Mouse (Mus musculus) ovary, adult 18-20 months (tissue): ENCODE measurements at regions not wholly inside any gene's neighbourhood (a gene's known extent, or its start where the extent isn't known, plus 50 kb on each side); places are given as distances from the start of the nearest gene placed in this dataset.
"Not testable (repeated sequence)": the region's sequence is repeated elsewhere in the genome, so short reads cannot be mapped to it uniquely, and the experiment has no call there.

Experiments
- DNase-seq: peaks from one replicate; pipeline ENCODE4 v3.0.0; 2022; ENCODE audit warnings: low spot score, mixed read lengths

DNA sequence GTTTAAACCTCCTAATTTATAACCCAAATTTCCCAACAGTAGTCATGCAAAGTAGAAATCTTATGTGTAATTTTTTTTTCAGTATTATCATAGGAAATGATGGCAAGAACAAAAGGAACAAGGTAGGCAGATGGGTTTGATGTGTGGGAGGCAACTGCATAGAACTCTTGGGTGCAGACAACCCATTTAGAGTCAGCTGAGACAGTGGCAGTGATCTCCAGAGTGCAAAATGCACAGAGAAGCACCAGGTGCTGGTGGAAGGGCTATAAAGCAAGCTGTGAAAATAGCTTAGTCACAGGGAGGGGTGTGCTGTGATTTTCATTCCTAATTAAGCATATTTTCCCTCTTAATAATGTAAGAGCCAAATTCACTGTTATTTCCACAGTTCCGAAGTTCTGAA is 130.5 kb downstream of the Car2 start:
- no peak for DNase-seq

DNA sequence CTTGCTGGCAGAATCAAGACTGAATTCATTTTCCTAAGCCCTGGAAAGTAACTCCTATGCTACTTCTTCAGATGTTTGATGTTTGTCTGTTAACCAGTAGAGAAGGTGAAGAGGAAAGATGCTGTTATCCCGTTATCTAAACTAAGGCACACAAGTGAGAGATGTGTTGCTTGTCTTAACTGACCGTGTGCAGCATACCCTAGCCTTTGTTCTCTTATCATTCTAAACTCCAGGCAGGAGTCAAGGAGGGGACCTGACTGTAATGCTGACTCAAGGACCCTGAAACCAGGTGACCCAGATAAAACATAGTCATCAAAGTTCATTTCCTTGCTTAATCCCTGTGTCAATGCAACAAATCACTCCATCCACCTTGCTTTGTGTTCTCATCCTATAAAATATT is 136.7 kb downstream of the Car2 start:
- DNase-seq: no peak

DNA sequence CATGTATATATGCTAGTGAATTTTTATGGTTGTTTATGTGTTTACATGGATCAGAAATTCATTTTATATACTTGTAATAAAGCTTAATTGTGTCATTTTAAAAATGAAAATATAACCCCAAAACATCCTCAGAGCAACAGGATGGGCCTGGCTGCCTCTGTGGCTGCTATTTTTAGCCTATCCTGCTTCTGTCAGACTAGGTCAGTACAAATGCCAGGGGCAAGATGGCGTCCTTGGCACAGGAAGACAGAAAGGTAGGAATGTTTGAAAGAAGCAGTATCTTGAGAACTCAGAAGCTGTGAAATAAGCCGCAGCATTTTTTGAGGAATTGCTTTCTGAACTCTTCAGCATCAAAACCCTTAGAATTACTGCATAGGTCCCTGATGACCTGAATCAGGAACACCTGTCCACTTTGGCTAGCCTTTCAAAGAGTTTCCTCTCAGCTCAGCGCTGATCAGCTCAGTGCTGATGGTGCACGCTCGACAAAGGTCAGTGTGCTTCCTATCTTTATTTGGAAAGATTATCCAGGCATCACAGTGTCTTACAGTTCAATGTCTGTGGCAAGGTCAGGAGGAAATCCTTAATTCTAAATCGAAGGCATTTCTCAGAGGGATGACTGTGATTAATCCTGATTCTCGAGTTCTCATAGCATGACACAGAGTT is 154.9 kb downstream of the Car2 start:
- no peak for DNase-seq

DNA sequence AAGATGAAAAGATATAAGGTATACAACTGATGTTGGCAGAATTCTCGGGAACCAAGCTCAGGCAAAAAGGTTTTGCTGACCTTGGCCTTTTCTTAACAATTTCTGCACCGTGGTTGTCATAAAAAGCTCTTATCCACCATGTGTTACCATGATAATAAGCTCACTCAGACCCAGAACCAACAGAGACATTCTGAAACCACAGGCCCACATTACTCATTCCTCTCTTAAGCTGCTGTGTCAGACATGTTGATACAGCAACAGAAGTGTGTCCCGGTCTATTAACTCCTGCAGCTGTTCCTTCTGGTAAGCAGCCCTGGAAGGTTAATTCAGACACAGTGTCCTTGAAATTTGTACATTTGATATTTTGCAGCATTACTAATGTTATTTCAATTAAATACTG is 167.9 kb downstream of the Car2 start:
- no peak for DNase-seq

DNA sequence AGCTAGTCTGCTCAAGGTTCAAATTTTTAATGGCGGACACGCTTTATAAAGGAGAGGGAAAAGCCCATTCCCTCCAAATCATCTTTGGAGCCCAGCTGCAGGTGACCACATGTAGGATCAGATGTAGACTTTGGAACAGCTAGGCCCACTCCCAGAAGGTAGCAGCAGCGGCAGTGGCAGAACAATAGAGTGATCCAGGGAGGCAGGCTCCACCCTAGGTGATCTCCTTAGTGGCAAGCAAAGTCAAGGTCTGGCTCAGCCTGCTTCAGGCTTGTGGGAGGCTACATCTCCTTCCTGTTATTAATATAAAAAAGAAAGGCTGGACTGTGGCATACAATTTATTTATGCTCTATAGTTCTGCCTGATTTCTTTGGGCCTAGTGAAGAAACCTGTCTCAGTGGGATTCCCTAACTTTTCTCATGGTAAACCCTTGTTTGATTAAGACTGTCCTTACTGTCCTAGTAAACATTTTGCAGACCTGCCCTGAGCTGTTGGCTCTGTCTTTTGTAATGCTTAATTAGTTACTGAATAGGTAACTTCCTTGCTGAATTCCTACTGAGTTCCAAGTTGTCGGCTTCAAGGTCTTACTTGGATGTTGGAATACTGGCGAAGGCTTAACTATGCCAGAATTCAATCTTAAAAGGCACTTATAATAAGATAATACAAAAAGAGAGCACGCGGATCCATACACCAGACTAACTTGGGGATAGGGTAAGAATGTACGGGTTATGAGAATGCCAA is 169.6 kb downstream of the Car2 start:
- not testable (repeated sequence) for DNase-seq

DNA sequence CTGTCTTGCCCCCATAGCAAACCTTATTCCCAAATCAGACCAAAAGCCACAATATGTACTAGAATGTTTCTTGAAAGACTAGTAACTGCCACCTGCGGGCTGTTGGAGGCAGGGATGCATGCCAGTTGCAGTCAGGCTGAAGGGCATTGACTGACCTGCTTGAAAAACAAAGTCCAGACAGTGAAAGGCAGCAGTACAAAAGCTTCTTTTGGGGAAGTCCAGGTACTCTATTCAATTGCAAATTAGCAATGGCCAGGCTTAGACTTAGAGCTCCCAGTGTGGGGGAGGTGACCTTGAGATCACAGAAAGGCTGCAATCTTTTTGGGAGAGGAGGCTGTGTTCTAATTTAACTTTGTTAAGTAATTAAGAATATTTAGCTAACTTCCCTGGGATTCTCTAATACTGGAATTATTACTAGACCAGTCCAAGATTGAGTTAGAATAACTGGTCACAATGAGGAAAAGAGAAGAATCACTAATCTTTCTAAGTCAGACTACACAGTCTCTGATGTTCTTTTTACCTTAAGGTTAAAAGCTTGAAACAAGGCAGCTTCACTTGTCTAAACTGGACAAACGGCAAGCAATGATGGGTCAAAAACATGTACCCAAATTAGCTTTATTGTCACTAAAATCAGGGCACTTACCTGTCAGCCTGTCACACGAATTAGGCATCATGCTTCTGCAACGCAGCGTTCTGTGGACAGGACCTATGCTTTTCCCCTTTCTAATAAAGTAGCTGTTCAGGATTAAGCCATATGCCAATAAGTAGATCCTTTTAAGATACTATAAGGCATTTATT is 170.9 kb downstream of the Car2 start:
- DNase-seq: not testable (repeated sequence)

DNA sequence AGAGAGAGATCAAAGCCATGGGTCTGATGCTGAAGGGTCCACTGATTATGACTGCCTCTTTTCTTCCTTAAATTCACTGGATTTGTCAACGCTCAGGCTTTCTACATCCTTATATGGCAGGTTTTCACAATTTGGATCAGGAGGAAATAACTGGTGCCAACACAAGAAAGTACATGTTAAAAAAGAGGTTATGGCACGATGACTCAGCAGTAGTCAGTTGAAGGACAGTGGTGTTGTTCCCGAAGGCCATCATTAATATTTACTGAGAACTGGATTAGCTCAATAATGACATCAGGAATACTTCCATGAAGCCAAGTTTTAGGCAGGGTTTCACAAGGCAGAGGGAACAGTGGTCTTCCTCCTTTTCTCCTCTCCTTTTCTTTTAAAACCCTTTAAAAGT is 179.6 kb downstream of the Car2 start:
- no peak for DNase-seq

DNA sequence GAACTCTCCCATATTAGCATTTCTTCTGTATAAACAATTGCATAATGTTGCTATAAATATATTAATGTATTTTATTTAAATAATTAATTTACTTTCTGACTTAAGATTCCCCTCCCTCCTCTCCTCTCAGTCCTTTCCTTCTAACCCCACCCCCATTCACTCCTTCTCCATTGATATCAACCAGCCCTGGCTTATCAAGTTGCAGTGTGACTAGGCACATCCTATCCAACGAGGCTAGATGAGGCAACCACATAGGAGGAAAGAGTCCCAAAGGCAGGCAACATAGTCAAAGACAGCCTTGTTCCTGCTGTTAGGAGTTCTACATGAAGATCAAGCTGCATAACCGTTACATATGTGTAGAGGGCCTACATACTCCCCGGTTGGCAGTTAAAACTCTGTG is 182.2 kb downstream of the Car2 start:
- no peak for DNase-seq

DNA sequence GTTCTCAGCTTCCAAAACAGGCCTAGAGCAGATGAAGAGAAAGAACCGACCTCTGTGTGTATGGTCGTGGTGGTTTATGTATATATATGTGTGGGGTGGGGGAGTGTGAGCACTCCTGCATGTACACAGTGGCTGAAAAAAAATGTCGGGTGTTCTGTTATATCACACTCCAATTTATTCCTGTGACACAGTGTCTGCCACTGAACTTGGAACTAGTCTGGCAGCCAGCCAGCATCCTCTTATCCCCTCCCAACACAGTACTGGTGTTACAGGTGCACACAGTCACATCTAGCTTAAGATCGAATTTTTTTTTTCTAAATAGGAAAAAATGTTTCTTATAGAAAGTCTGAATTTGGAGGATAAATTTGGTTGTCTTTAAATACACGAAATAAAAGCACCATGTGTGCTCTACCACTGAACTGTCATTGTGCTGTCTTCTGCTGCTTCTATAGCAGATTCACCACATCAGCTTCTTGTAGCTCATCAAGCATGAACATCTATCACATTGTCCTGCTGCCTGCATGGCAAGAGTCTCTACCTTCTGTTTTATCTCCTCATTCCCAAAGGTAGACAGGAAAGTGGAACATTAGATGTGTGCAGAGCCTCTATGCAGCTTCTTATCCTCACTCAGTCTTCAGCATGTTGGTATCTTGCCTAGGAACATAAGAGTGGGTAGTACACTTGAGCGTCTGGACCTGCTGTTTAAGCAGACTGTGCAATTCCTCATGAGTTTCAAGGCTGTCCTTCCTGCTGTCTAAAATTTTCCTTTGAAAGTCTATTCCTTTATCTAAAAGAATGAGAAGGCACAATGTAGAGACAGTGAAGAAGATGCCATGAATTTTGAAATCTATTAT is 185.2 kb downstream of the Car2 start:
- no peak for DNase-seq

DNA sequence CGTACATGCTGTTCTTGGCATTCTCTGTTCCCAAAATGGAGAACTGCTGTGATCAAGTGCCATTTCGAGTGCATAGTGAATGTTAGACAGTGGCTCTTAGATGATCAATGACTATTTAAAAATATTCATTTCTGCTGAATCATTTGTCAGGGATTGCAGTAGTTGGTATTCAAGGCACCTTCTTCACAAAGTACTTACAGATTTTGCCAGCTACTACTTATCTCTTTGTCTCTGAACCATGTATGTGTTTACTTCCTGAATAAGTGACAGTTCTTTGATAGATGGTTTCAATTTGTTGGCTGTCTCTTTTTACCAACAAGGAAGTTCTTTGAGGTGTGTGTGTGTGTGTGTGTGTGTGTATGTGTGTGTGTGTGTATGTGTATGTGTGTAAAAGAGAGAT is 187.3 kb downstream of the Car2 start:
- no peak for DNase-seq

DNA sequence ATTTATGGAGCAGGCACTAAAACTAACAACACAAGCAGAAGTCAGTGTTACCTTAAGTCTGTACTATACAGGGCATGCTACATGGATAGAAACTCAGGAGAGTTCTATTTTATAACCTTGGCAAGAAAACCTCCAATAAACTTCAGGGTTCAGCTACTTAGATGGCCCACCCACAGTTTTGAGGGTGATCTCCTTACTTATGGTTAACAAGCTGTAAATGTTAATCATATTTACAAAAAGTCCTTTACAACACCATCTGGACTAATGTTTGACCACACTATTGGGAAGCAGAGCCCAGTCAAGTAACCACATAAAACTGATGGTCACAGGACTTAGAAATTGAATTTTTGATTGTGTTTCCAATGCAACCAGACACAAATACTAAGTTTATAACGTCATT is 187.8 kb downstream of the Car2 start:
- DNase-seq: no peak

DNA sequence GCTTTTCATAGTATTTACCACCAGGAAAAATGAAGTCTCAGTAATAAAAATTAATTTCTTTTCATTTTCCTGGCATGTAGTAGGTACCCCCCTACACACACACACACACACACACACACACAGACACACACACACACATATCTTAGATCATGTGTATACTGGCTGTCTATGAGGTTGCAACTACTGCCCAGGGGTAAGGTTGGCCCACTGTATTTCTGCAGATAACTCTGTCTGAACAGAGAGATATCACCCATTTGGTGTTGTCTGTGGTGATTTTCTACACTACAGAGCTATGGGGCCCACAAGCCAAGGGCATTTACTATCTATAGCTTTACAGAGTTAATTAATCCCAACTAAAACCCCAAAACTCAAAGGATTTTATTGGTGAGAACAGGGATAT is 188.9 kb downstream of the Car2 start:
- no peak for DNase-seq

DNA sequence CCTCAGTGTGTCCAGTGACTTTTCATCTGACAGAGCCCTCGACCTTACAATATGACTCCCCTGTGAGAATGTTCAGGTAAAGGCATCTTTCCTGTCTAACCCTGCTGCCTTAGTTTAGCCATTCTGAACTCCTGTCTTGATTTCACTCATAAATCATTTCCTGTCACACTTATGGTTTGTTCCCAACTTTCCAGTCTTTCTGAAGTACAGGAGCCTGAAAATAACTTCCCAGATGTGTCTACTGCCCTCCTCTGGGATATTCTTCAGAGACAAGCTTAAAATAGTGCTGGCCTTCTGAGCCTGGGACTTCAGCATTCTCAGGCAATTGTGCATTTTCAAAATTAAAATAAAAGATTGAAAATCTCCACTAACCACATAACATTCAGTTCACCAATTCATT is 204.1 kb downstream of the Car2 start:
- no peak for DNase-seq

DNA sequence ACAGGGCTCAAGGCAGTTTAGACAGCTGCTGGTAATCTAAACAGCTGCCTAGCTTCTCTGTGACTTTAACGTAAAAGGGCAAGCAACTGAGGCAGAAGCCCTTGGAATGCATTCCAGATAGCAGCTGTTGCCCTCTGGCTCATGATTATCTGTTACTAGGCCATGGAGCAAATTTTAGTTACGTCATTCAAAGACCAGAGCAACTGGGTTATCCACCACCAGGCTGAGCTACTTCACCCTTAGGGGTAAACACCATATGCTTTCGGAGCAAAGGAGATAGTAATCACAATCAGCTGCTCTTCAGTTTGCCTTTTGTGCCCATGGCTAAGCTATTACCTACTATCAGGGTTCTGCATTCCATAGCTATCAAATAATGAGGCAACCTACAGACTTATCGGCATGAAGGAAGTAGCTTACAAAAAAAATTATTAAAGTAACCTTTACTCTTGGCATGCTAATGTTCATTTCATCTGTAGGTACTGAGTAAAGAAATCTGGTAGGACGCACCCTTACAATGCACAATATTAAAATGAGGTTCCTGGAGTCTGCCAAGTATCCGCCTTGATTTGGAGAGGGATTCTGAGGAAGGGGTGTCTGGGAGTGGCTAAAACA is 212.2 kb downstream of the Car2 start:
- DNase-seq: no peak

DNA sequence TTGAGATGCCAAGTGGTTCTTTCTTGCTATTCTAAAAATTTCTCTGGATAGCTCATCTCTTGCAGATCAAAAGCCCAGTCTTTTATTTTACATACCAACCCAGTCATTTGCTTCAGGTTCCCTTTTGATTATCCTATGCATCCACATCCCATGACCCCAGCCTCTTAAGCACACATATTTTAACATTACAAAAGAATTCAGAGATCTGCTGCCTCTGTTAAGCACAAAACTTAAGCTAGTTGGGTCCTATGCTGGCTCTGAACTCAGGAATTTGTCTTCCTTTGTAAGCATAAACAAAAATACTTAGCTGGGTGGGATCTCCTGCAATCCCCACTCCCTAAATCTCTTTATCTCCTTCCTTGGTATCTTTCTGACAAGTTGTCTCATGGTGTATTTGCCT is 212.9 kb downstream of the Car2 start:
- DNase-seq: no peak

DNA sequence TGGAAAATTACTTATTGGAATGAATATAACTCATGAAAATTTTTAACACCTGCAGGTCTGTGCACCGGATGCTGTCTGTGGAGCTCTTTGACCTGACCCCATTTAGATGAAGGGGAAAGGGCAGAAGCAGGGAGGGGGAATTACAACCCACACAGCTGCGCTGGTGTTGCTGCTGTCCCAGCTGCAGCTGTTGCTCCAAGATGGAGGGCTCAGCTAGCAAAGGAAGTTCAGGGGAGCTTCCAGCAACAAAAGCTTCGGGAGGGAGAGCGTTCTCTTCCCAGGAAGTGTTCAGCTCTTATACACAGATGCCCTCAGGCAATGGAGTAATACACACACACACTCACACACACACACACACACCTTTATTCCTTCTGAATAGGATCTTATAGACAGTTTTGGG is 219.6 kb downstream of the Car2 start:
- no peak for DNase-seq

DNA sequence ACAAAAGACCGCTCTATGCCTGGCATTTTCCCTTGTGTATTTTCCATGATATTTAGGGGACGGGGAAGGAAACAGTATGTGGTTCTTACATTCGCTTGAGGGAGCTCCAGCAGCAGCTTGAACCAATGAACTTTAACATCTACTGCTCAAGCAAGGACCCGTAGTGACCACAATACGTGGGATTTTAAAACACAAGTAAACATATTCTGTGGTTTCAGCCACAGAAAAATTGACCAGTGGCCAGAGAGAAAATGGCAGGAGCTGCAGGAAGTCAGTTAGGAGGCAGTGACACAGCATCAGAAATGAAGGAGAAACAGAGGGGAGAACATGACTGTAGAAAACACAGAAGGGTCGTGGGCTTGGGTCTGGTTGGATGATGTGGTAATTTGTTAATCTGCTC is 220.2 kb downstream of the Car2 start:
- no peak for DNase-seq

DNA sequence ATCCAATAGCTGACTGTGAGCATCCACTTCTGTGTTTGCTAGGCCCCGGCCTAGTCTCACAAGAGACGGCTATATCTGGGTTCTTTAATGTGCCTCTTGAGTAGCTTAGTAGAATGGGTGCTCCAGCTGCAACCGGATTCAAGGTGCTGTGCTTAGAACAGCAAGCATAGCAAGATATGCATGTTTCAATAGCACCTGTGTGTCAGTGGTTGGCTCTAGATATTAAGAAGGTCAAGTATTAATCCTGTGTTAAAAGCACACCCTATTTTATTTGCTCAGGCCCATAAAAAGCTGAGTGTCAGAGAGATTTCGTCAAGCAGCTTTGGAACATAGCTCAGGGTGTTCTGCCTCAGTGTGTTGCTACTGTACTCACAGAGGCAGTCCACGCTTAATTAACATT is 221.2 kb downstream of the Car2 start:
- DNase-seq: no peak

DNA sequence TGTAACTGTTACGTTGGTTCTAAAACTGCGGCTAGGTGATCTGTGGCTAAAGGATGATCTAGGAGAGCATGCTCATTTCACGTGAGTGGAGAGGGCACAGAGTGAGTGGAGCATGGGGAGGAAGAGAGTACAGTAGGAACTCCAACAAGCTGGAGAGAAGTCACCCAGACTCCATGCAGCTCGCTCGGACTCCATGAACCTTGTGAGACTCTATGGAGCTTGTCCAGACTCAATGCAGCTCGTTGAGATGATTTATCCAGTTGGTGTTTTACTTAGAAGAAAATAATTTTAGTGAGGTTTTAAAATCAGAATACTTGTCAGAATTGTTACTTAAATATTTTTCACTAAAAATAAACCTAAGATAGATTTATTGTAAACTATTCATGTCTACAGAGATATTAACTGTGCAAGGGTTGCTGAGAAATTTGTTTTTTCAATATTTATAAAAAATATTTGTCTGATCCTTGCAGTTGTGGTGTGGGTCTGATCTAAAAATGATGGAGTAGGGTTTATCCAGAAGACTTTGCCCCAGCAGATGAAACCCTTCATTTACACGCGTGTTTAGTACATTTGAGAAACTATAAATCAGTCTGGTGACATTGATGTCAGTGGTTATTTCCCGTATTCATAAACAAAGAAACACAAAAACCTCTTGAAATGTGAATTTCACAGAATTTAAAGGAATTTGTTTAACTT is 222.3 kb downstream of the Car2 start:
- DNase-seq: no peak

DNA sequence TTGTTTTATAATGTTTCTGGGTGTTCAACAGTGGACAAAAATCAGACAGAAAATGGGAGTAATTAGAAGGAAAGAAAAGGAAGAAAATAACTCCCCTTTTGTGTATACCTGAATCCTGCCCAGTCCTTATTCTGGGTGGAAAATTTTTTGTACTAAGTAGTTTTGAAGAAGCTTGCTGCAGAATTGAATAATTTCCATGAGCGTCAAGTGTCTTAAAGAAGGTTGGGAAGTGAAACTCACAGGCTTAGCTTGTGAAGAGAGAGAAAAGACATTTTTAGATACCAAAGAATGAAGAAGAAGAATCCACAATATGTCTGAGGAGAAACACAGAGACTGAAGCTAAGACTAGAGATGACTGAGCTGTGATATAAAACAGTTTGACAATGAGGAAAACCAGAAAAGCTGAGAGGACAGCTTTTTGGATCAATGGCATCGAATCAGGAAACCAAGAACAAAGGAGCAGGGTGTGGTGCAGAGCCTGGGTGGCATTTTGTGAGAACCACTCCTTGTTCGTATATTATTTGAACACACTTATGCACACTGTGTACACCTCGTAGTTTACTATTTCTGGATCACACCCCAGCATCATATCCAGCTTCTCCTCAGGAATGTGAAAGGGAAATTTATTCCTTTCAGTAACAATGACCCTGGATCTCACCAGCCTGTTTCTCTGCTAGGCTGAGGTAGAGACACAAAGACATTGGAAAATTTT is 221.9 kb downstream of the Gm9733 start:
- DNase-seq: no peak
